Mouse (Mus musculus) megakaryocyte progenitor cell, adult 5-6 weeks (primary cell): ENCODE measurements around the gene Palm2. TPM values are rescaled to one million over a fixed set of nuclear protein-coding genes. Genes with fewer than 3 reads are reported as not detected.

Source experiments
- ATAC-seq: replicated peaks from 2 replicates; pipeline ENCODE4 v1.8.0; 2016; ENCODE audit warnings: mild to moderate bottlenecking, moderate TSS enrichment, inconsistent platforms; ENCODE audit not compliant: poor library complexity
- total RNA-seq, 2 experiments: library from RNA; stranded (forward) in 1 of 2; stranded (reverse) in 1 of 2; fragments of 157-497, 149-512 nt in 1 of 2; fragments of 200-1000 nt in 1 of 2; gene quantifications; 2 replicates each; pipeline versions ENCODE4 v1.2.3 to v1.2.4; 2015 to 2017

Gene Palm2
- total RNA-seq, 2 experiments from 2014 or later = not detected

DNA sequence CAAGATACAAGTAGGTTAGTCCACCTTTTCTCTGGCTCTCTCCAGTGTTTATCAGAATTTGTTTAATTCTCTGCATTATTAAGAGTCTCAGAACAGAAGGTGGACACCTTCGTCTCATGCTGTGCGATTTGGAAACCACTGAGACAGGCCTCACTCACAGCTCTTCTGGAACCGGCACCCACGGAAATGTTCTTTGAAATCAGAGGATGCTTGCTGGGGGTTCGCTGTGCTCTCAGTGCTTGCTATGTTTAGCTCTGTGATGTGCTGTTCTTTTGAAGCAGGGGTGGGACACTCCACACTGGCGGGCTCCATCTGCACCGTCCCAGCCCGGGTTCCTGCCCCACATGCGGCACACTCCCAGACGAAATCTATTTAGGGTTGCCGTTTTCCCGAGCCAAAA lies 222.3 kb downstream of the Palm2 start:
- no peak for ATAC-seq

- no peak for ATAC-seq
Observed at GRCm38 (mm10) chr4:57656861-57657260, 222.8 kb downstream of the Palm2 start.

DNA sequence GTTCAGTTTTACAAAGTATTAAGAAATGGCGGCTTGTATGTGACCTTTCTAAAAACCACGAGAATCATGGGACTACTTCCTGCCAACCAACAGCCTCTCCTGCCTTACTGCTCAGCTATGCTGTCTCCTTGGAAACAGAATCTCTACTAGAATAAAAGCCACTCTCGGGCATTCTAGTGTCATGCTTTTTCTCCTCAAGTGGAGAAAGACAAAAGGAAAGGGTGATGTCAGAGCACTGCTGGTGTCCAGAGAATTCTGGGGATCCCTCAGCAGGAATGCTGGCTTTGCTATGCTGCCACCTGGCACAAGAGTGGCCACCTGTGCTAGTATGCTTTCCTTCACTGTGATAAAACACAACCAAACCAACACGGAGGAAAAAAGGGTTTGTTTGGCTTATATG lies 226.4 kb downstream of the Palm2 start:
- ATAC-seq = no peak

DNA sequence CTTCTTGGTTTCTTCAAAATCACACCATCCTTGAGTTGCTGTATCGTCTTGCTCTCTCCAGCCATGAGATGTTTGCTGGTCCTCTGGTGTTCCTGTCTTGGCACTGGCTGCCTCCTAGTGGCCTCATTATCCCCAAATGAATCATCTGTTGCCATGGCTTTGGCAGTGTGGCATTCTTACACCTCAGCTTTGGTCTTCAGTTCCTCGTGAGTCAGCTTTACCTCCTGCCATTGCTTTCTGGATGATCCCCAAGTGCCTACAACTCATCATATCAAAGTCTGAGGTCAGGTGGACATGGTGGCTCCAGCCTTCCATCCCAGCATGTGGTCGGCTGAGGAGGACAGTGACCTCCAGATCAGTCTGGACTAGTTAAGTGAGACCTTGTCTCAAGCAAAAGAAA lies 232.1 kb downstream of the Palm2 start:
- ATAC-seq = no peak

DNA sequence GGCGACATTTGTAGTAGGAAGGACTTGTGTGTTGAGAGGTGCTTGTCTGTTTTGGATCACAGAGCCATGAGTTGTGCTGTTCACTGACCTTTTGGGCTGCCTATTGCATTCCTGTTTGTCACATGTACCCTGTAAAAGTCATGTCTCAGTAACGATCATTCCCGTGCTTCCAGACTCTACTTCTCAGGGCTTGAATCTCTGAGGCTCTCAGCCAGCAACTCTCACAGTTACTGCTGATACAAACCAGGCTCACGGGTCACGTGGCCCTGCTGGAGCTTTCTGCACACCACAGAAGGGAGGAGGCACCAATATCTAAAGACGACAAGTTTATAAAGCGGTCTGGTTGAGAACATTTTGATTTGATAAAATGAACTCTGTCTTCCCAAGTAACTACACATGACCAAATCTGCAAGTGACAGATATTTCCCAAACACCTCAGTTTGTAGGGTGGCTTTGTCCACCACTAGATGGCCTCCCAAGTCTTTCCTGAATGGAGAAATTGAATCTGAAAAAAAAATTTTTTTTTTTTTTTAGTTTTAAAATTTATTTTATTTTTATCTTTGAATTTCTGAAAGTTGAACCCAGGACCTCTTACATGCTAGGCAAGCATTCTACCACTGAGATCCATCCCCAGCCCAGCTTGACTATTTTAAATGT lies 236.9 kb downstream of the Palm2 start:
- no peak for ATAC-seq

DNA sequence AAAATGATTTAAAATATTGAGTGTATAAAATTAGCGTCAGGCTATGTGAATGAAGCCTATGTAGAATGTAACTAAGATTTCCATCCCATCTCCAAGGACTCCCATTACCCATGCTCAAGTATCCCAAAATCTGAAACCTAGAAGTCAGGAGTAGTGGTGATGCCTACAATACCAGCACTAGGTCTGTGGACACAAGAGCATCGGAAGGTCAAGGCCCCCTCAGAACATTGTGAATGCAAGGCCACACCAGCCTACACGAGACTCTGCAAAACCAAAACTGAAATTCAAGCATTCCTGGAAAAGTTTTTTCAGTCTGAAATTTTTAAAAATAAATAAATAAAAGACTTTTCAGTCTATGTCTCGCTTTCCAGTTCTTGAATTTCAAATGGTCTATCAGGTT lies 238.5 kb downstream of the Palm2 start:
- ATAC-seq = no peak

DNA sequence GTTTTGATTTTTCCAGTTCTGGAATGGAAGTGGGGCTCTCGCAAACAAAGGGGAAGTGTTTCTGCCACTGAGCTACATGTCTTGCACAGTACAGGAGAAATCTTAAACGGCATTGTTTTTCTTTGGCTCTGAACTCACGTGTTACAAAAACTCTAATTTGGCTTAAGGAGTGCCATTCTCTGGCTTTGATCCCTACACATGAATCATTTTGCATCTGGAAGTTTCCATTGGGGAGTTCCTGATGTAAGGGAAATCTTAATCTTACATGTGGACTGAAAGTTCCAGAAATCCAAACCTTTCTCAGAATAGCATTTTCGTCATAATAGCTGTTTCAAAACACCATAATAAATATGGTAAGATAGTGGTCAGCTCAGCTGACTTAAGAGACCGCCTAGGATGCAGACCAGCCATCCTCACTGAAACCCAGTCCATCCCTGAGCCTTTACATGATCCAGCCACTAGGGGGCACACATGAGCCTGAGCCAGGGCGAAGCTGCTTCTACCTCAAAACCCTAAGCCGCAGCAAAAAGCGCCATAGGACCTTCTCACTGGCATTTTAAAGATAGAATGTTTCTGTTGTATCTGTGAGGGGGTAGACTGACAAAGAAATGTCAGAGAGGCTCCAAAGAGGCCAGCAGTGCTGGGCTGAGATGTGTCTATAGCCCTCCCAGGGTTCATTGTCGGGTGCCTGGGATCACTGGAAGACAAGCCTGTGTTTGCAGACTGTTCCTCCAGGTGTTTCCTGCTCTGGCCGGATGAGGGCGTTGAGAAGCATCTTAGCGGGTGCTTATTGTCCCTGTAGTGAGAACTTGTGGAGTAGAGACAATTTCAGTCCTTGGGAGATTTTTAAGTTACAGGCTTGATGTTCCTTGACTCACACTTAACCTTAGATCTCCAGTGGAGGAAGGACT lies 239.2 kb downstream of the Palm2 start:
- ATAC-seq = peak; percentile 88

DNA sequence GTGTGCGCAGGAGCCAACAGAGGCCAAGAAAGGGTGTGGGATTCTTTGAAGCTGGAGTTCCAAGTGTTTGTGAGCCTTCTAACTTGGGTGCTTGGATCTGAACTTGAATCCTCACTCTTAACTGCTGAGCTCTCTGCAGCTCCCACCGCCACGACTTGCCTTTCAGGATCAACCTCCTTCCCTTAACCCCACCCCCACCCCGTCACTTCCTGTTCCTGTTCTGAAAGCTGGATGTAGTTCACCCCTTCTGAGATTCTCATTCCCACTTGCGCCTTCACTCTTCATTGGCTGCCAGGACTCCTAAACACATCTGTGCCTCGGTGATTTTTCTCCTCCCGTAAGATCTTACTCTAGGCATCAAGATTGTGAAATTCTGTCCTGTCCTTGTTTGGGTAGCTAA lies 240.3 kb downstream of the Palm2 start:
- no peak for ATAC-seq

GRCm38 (mm10) chr4:57675387-57675786 lies 241.3 kb downstream of the Palm2 start:
- peak; percentile 49 for ATAC-seq

DNA sequence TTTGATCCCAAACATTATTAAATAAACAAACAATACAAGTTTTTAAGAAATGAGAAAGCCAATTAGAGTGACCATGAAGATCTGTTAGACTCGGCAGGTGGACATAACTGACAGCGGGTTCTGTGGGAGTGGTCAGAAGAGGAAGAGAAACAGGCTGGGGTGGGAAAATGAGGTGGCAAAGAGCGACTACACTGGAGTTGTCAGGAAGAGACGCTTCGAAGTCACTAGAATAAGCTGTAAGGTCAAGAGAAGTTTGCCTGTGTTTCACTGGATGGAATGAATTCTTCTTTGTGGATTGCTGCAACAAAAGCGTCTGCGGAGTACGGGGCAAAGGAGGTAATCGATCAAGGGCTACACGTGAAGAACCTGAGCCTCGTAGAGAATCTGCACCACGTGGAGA lies 243.9 kb downstream of the Palm2 start:
- no peak for ATAC-seq

DNA sequence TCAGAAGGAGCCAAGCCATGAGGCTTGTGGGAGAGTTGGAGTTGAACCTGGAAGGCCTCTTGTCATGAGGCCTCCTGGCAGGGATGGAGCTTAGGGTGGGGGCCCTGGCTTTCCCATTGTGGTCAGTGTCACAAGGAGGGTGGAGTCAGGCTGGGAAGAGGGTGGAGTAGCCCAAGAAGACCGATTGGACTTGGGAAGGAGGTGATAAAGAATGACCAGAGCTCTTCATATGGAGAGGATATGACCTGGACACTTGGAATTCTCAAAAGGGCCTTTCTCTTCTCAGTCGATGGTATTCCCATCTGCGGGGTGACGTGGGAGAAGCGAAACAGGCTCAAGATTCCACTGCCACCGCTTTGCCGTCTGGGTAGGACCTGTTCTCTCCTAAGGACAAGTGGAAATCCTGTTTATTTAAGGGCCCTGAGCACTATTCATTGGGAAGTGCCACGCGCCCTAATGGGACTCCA lies 245.0 kb downstream of the Palm2 start:
- no peak for ATAC-seq

- no peak for ATAC-seq
Observed at GRCm38 (mm10) chr4:57680186-57680585, 246.1 kb downstream of the Palm2 start.

- ATAC-seq = no peak
Observed at GRCm38 (mm10) chr4:57681511-57681910, 247.5 kb downstream of the Palm2 start.

DNA sequence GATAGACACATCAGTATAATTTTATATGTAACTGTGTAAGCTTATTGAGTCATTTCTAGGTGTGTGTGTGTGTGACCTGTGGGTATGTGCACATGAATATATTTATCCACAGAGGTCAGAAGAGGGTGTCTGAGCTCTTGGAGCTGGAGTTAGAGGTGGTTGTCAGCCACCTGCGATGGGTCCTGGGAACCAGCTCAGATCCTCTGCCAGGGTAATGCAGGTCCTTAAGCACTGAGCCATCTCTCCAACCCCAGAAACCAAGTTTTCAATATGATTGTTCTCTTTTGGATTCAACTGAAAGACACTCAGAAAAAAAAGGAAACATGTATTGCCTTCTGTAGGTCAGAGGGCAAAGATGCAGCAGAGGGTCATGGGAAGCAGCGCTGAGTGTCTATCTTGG lies 248.3 kb downstream of the Palm2 start:
- ATAC-seq = no peak

GRCm38 (mm10) chr4:57682944-57683343 lies 248.9 kb downstream of the Palm2 start:
- no peak for ATAC-seq

GRCm38 (mm10) chr4:57684676-57685215 lies 250.7 kb downstream of the Palm2 start:
- ATAC-seq = no peak

- no peak for ATAC-seq
Observed at GRCm38 (mm10) chr4:57686736-57687135, 252.7 kb downstream of the Palm2 start.

DNA sequence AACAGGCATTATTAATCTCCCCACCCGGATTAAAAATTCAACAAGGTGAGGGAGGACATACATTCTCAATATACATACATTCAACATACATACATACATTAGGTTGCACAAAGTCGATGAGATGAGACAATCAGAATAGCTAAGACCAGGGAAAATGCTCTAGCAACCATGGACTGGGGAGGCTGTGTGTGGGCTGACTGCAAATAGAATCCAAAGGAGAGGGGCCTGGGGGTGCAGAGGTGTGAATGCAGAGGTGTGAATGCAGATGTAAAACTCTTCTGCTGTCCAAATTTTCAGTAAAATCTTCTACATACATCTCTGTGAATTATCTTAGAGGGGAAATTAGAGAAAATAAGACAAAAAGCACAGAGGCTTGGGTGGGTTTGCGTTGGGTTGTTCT lies 253.5 kb downstream of the Palm2 start:
- no peak for ATAC-seq

DNA sequence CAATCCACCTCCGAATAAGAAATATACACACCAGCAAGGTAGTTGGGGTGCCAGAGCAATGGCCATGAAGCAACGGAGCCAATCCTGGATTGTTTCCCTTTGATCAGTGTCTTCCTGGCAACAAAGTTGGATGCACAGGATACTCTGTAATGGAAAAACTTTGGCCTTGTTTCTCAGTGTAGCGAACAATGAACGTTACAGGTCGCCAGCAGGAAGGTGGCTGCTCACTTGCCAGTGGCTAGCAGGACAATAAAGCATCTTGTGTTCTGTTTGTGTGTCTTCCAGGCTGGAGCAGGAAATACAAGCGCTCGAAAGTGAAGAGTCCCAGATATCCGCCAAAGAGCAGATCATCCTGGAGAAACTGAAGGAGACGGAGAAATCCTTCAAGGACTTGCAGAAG lies 254.1 kb downstream of the Palm2 start:
- ATAC-seq = no peak

GRCm38 (mm10) chr4:57690001-57690400 lies 256.0 kb downstream of the Palm2 start:
- no peak for ATAC-seq

DNA sequence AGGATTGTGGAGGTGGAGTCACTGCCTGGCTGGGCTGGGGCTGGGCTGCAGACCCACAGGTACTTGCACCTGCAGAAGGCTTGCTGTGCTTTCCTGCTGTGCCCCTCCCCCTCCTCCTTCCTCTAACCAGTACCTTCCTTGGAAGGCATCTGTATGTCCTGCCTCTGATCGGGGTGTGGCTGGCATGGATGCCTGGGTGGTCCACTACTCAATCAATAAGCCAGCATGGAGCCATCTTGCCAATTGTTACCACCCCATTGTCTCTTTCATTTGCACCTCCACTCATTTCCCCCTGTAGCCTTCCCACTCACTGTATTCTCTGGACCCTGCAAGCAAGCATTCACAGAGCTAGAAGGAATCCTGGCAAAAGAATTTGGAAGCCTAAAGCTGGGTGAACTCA lies 256.8 kb downstream of the Palm2 start:
- no peak for ATAC-seq
